Mouse (Mus musculus): ENCODE data around the gene Ppm1e. TPM values are rescaled to one million over a fixed set of nuclear protein-coding genes. Genes with fewer than 3 reads are reported as not detected.
A peak's percentile ranks its signal among the peaks of the same experiment; 100 is the strongest.

The Ppm1e gene
- polyA plus RNA-seq (2015; fragmentation: Nextera tagmentation; extraction: Ambion mirVana) = 1.7 and 2.0 TPM in 2 replicates

- peak within 1 kb of the TSS; percentile 94 for H3K4me2 ChIP-seq
- H3K27me3 ChIP-seq = peaks cover 52% of the 10 kb centered on the region
- peaks cover 26% of the 10 kb centered on the region for H3K4me1 ChIP-seq (replicated peaks)
- peak within 1 kb of the TSS; percentile 83 for H3K27ac ChIP-seq (replicated peaks)
- peak; percentile 96 for ATAC-seq (ENCODE audit: insufficient read depth)
- H3K36me3 ChIP-seq (replicated peaks) = no peaks in the 10 kb centered on the region
- peak within 1 kb of the TSS; percentile 84 for H3K4me3 ChIP-seq (replicated peaks)
- no peaks in the 10 kb centered on the region for H3K9me3 ChIP-seq (replicated peaks)
- WGBS (ENCODE audit: insufficient replicate concordance) = under 1% methylated on average over 102 of the region's 104 CpGs
- peak within 1 kb of the TSS; percentile 87 for H3K9ac ChIP-seq
Observed at GRCm38 (mm10) chr11:87358331-87359261, at the start of gene Ppm1e. Gene Ppm1e (minus strand): TSS chr11:87359023.

DNA sequence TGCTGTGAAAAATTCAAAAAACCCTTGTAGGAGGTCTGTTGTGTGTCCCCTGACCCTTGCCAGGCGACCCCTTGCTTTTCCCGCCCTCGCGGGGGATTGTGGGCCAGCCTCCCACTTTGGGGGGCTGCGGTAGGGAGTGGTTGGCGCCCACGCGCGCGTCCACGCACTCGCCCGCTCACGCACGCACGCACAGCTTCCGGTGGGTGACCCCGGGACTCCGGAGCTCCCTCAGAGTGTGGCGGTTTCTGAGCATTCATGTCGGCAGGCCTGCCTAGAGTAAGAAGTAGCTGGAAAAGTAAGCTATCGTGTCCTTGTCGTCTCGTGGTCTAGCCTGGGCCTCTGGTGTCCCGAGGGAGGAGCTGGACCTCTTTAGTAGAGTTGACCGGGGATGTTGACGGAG lies 46.1 kb upstream of the Ppm1e start, which contains the start of the genes Rad51c and Tex14:
Gene Rad51c, minus strand, starts transcription at position 79 of the 400 bp plus-strand sequence.
Gene Tex14, plus strand, starts transcription at position 190 of the 400 bp plus-strand sequence.
- Histone ChIP-seq H3K36me3 (replicated peaks) (no peaks in the 10 kb centered on the region), H3K27me3 (no peaks in the 10 kb centered on the region), H3K4me3 (replicated peaks) (peak within 1 kb of the TSS; percentile 76), H3K9me3 (replicated peaks) (no peaks in the 10 kb centered on the region), H3K4me1 (replicated peaks) (peaks cover 17% of the 10 kb centered on the region), H3K9ac (peak within 1 kb of the TSS; percentile 80), H3K27ac (replicated peaks) (peak within 1 kb of the TSS; percentile 94), H3K4me2 (peak within 1 kb of the TSS; percentile 92)
- WGBS (ENCODE audit: insufficient replicate concordance) = 68% methylated on average over 27 of the region's 27 CpGs
- ATAC-seq (ENCODE audit: insufficient read depth) = 0 out of 2 replicates have a peak, but pooled peaks have one; percentile 1

- Histone ChIP-seq H3K27ac (replicated peaks) (peak overlapping the region; percentile 94), H3K9me3 (replicated peaks) (no peaks in the 10 kb centered on the region), H3K4me1 (replicated peaks) (peaks cover 17% of the 10 kb centered on the region), H3K4me3 (replicated peaks) (peak overlapping the region; percentile 76), H3K27me3 (no peaks in the 10 kb centered on the region), H3K4me2 (peak overlapping the region; percentile 92), H3K9ac (peak overlapping the region; percentile 80), H3K36me3 (replicated peaks) (no peaks in the 10 kb centered on the region)
- WGBS (ENCODE audit: insufficient replicate concordance) = 2% methylated on average over 58 of the region's 58 CpGs
- ATAC-seq (ENCODE audit: insufficient read depth) = peak; percentile 88
Observed at GRCm38 (mm10) chr11:87404111-87404853, 45.5 kb upstream of the Ppm1e start.

GRCm38 (mm10) chr11:87398402-87398801 lies 39.6 kb upstream of the Ppm1e start:
- H3K4me2 ChIP-seq = no peak overlapping the region
- 75% methylated on average over 2 of the region's 2 CpGs for WGBS (ENCODE audit: insufficient replicate concordance)
- H3K9ac ChIP-seq = no peak overlapping the region
- H3K4me3 ChIP-seq (replicated peaks) = no peak overlapping the region
- no peaks in the 10 kb centered on the region for H3K9me3 ChIP-seq (replicated peaks)
- ATAC-seq (ENCODE audit: insufficient read depth) = no peak
- no peak overlapping the region for H3K27ac ChIP-seq (replicated peaks)
- no peaks in the 10 kb centered on the region for H3K27me3 ChIP-seq
- H3K4me1 ChIP-seq (replicated peaks) = peaks cover 7% of the 10 kb centered on the region
- no peaks in the 10 kb centered on the region for H3K36me3 ChIP-seq (replicated peaks)

- Histone ChIP-seq H3K4me2 (no peak overlapping the region), H3K27me3 (no peaks in the 10 kb centered on the region), H3K9ac (no peak overlapping the region), H3K4me3 (replicated peaks) (no peak overlapping the region), H3K36me3 (replicated peaks) (no peaks in the 10 kb centered on the region), H3K4me1 (replicated peaks) (0 out of 2 replicates have a peak, but pooled peaks cover 3% of the 10 kb centered on the region), H3K9me3 (replicated peaks) (no peaks in the 10 kb centered on the region), H3K27ac (replicated peaks) (no peak overlapping the region)
- 36% methylated on average over 1 of the region's 1 CpGs for WGBS (ENCODE audit: insufficient replicate concordance)
- no peak for ATAC-seq (ENCODE audit: insufficient read depth)
Observed at GRCm38 (mm10) chr11:87393855-87394254, 35.0 kb upstream of the Ppm1e start.

- Histone ChIP-seq H3K4me3 (replicated peaks) (no peak overlapping the region), H3K27me3 (no peaks in the 10 kb centered on the region), H3K36me3 (replicated peaks) (no peaks in the 10 kb centered on the region), H3K9me3 (replicated peaks) (no peaks in the 10 kb centered on the region), H3K4me1 (replicated peaks) (no peaks in the 10 kb centered on the region), H3K4me2 (no peak overlapping the region), H3K9ac (no peak overlapping the region), H3K27ac (replicated peaks) (no peak overlapping the region)
- ATAC-seq (ENCODE audit: insufficient read depth) = no peak
- WGBS (ENCODE audit: insufficient replicate concordance) = 92% methylated on average over 1 of the region's 1 CpGs
Observed at GRCm38 (mm10) chr11:87385676-87386075, 26.9 kb upstream of the Ppm1e start.

- no peak overlapping the region for H3K4me3 ChIP-seq (replicated peaks)
- no peak overlapping the region for H3K4me2 ChIP-seq
- WGBS (ENCODE audit: insufficient replicate concordance) = 87% methylated on average over 4 of the region's 4 CpGs
- no peaks in the 10 kb centered on the region for H3K27me3 ChIP-seq
- H3K4me1 ChIP-seq (replicated peaks) = no peaks in the 10 kb centered on the region
- H3K9ac ChIP-seq = no peak overlapping the region
- H3K27ac ChIP-seq (replicated peaks) = no peak overlapping the region
- H3K9me3 ChIP-seq (replicated peaks) = no peaks in the 10 kb centered on the region
- ATAC-seq (ENCODE audit: insufficient read depth) = no peak
- H3K36me3 ChIP-seq (replicated peaks) = no peaks in the 10 kb centered on the region
Observed at GRCm38 (mm10) chr11:87384551-87384950, 25.7 kb upstream of the Ppm1e start.

DNA sequence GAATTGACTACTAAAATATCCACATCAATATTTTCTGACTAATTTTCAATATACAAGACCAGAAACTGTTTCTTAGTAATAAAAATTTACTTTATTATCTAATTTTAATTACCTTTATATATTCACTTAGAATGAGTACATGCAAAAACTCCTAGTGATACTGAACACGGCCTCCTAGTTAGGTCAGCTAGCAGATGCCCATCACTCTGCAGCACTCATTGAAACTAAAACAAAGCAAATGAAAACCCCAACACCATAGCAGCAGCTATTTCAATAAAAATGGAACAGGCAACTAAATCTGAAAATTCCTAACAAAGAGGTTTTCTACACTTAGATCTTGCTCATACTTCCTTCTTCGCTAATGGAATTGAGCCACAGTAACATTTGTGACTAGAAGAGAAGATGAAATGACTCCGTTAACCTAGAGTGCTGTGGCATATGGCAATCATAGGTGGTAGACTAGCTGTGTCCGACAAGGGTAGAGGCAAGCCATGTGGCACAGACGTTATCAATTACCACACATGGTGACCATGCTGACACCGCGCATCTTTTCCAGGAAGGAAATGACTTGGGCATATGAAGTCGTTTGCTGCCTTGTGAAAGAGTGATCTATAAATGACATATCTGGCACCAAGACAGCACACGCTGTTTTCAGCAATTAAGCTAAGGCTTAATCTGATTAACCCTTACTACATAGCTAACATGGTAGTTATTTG lies 9.2 kb upstream of the Ppm1e start:
- Histone ChIP-seq H3K27ac (replicated peaks) (peak overlapping the region; percentile 97), H3K4me3 (replicated peaks) (no peak overlapping the region), H3K4me2 (peak overlapping the region; percentile 53), H3K9ac (no peak overlapping the region), H3K36me3 (replicated peaks) (no peaks in the 10 kb centered on the region), H3K4me1 (replicated peaks) (peaks cover 38% of the 10 kb centered on the region), H3K9me3 (replicated peaks) (no peaks in the 10 kb centered on the region), H3K27me3 (no peaks in the 10 kb centered on the region)
- 22% methylated on average over 9 of the region's 9 CpGs for WGBS (ENCODE audit: insufficient replicate concordance)
- peak; percentile 100 for ATAC-seq (ENCODE audit: insufficient read depth)

DNA sequence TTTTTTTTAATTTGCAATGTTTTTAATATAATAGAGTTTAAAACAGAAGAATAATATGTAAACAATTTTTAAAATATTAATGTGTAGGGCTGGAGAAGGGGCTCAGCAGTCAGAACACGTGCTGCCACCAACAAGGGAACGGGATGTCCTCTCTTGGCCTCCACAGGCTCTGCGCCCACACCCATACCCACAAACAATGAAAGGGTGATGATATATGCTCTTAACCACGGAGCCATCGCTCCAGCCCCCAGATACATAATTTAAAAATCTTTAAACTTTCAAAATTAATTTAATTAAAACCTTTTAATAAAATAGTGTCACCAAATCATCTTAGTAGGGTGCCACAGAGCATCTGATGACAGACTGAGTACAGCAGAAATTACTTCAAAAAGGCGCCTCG lies 8.2 kb upstream of the Ppm1e start:
- Histone ChIP-seq H3K27ac (replicated peaks) (peak overlapping the region; percentile 97), H3K9ac (no peak overlapping the region), H3K4me2 (no peak overlapping the region), H3K9me3 (replicated peaks) (no peaks in the 10 kb centered on the region), H3K4me1 (replicated peaks) (peaks cover 38% of the 10 kb centered on the region), H3K4me3 (replicated peaks) (no peak overlapping the region), H3K27me3 (0 out of 2 replicates have a peak, but pooled peaks cover under 1% of the 10 kb centered on the region), H3K36me3 (replicated peaks) (no peaks in the 10 kb centered on the region)
- 52% methylated on average over 7 of the region's 7 CpGs for WGBS (ENCODE audit: insufficient replicate concordance)
- ATAC-seq (ENCODE audit: insufficient read depth) = no peak

GRCm38 (mm10) chr11:87365120-87365519 lies 6.3 kb upstream of the Ppm1e start:
- no peaks in the 10 kb centered on the region for H3K9me3 ChIP-seq (replicated peaks)
- ATAC-seq (ENCODE audit: insufficient read depth) = no peak
- no peak overlapping the region for H3K4me3 ChIP-seq (replicated peaks)
- peaks cover 38% of the 10 kb centered on the region for H3K4me1 ChIP-seq (replicated peaks)
- H3K27ac ChIP-seq (replicated peaks) = 0 out of 2 replicates have a peak overlapping the region, but pooled peaks have one; percentile 45
- no peak overlapping the region for H3K9ac ChIP-seq
- H3K27me3 ChIP-seq = peaks cover 18% of the 10 kb centered on the region
- no peak overlapping the region for H3K4me2 ChIP-seq
- WGBS (ENCODE audit: insufficient replicate concordance) = 49% methylated on average over 5 of the region's 5 CpGs
- no peaks in the 10 kb centered on the region for H3K36me3 ChIP-seq (replicated peaks)
